ENCODE assay signal across 23 mouse cellular contexts in genomic region chr8:64942946-64943345, GRCm38 (mm10). TPM values are rescaled to one million over a fixed set of nuclear protein-coding genes. Genes with fewer than 3 reads are reported as not detected.
DNase-seq lines count a peak whose midpoint lies in the region; ATAC-seq lines count a peak whose summit lies in the region.
"Had no signal": no experiment of that assay in that cellular context is flagged by ENCODE, and none has a peak within 500 bp of the region (broad histone marks: within the 10 kb centered on the region; RNA-seq: fewer than 3 reads in every experiment).

No protein-coding gene starts in this region.

- peaks cover 6% of the 10 kb centered on the region; the same call in 1 of the 2 replicates for H3K4me1 ChIP-seq in hindbrain, embryonic 12.5 days
- no peaks in the 10 kb centered on the region for H3K4me1 ChIP-seq in hindbrain, embryonic 16.5 days (ENCODE audit: control insufficient read depth, insufficient read depth, low read depth, low read length)

- H3K27ac ChIP-seq in hindbrain, embryonic 12.5 days, result no peak overlapping the region
- no peak overlapping the region for H3K27ac ChIP-seq in hindbrain, embryonic 16.5 days (ENCODE audit: low read depth, low read length)
- H3K27ac ChIP-seq: forebrain, embryonic 12.5 days; heart, embryonic 10.5 days had no signal

- H3K4me2 ChIP-seq in hindbrain, embryonic 12.5 days (replicated peaks), result peak overlapping the region; percentile 18; the same call in 1 of the 2 replicates
- no peak overlapping the region for H3K4me2 ChIP-seq in hindbrain, embryonic 16.5 days (ENCODE audit: low read length)
- H3K4me2 ChIP-seq: forebrain, embryonic 12.5 days had no signal

- no peaks in the 10 kb centered on the region; the same call in 1 of the 2 replicates for H3K27me3 ChIP-seq in hindbrain, embryonic 12.5 days
- no peaks in the 10 kb centered on the region for H3K27me3 ChIP-seq in hindbrain, embryonic 16.5 days (replicated peaks; ENCODE audit: control insufficient read depth, insufficient read depth, low read length)
- H3K27me3 ChIP-seq: Patski had no signal

- ATAC-seq in hindbrain, embryonic 12.5 days (ENCODE audit: low FRiP score), result no peak
- ATAC-seq in hindbrain, embryonic 16.5 days, result no peak
- no peak for ATAC-seq in erythroblast, adult 5-6 weeks (replicated peaks; ENCODE audit: low FRiP score, poor library complexity, severe bottlenecking)
- ATAC-seq: inflammation-experienced regulatory T-cells, adult 6 months; Patski had no signal

- 20% methylated on average over 5 of the region's 5 CpGs for WGBS in hindbrain, embryonic 12.5 days
- 22% methylated on average over 5 of the region's 5 CpGs for WGBS in hindbrain, embryonic 16.5 days

- no peaks in the 10 kb centered on the region for H3K9me3 ChIP-seq in hindbrain, embryonic 12.5 days (replicated peaks)
- H3K9me3 ChIP-seq in hindbrain, embryonic 16.5 days (ENCODE audit: control insufficient read depth, low read length), result no peaks in the 10 kb centered on the region
- H3K9me3 ChIP-seq: forebrain, embryonic 12.5 days; heart, embryonic 10.5 days had no signal

- DNase-seq in right cerebral cortex, adult 18-20 months, result peak; percentile 46
- no peak for DNase-seq in right cerebral cortex, adult 2 months (ENCODE audit: low spot score in 2 of 2)
- DNase-seq in thymus, postnatal 0 days (ENCODE audit: low spot score), result peak; percentile 54
- DNase-seq in adrenal gland, postnatal 10 days, result no peak
- DNase-seq: cerebellum, adult 9-11 months; gastrocnemius, postnatal 36 days; heart, postnatal 10 days; lung, adult 18-20 months; right cerebral cortex, postnatal 14 days had no signal

- H3K9ac ChIP-seq in hindbrain, embryonic 12.5 days, result no peak overlapping the region
- H3K9ac ChIP-seq in hindbrain, embryonic 16.5 days (ENCODE audit: low read depth, low read length), result no peak overlapping the region
- H3K9ac ChIP-seq: forebrain, embryonic 12.5 days had no signal

- no peak overlapping the region for H3K4me3 ChIP-seq in hindbrain, embryonic 12.5 days
- no peak overlapping the region for H3K4me3 ChIP-seq in hindbrain, embryonic 16.5 days (ENCODE audit: low read length)
- H3K4me3 ChIP-seq: forebrain, embryonic 12.5 days; heart, embryonic 10.5 days had no signal

- no peaks in the 10 kb centered on the region for H3K36me3 ChIP-seq in hindbrain, embryonic 12.5 days
- H3K36me3 ChIP-seq in hindbrain, embryonic 16.5 days (ENCODE audit: control insufficient read depth, insufficient read depth, low read length), result no peaks in the 10 kb centered on the region
- H3K36me3 ChIP-seq: forebrain, embryonic 12.5 days; heart, embryonic 10.5 days had no signal

RNA-seq across cellular contexts. Expression of gene Tmem192, which starts 4.0 kb away (rescaled TPM):
- 20.6 and 21.6 TPM in 2 replicates for polyA plus RNA-seq in hindbrain, embryonic 12.5 days (2016; fragmentation: Nextera tagmentation; extraction: Ambion mirVana)
- 34.9 and 39.8 TPM in 2 replicates for polyA plus RNA-seq in hindbrain, embryonic 16.5 days (2015; fragmentation: Nextera tagmentation; extraction: Ambion mirVana)
- polyA plus RNA-seq in thymus, postnatal 0 days (2015; fragmentation: Nextera tagmentation; extraction: Ambion mirVana), result 49.7 and 54.5 TPM in 2 replicates
- total RNA-seq in erythroblast, adult 5-6 weeks (2015; ENCODE audit: low replicate concordance), result 10.9 and 14.6 TPM in 2 replicates
- 0.56 and 1.7 TPM in 2 replicates for total RNA-seq in erythroblast, adult 5-6 weeks (2017; ENCODE audit: low replicate concordance)
- 10 to 100 TPM; 33.5 TPM for total RNA-seq in adrenal gland, postnatal 10 days (2021)

RNA-seq across cellular contexts. Expression of gene Trim75, which starts 44.7 kb away (rescaled TPM):
- polyA plus RNA-seq in hindbrain, embryonic 12.5 days (2016; fragmentation: Nextera tagmentation; extraction: Ambion mirVana), result not detected in 2 replicates
- polyA plus RNA-seq in hindbrain, embryonic 16.5 days (2015; fragmentation: Nextera tagmentation; extraction: Ambion mirVana), result 0.05 TPM in 1 of 2 replicates, not detected in the other
- polyA plus RNA-seq in thymus, postnatal 0 days (2015; fragmentation: Nextera tagmentation; extraction: Ambion mirVana), result not detected in 2 replicates
- not detected in 2 replicates for total RNA-seq in erythroblast, adult 5-6 weeks (2015; ENCODE audit: low replicate concordance)
- not detected in 2 replicates for total RNA-seq in erythroblast, adult 5-6 weeks (2017; ENCODE audit: low replicate concordance)
- not detected for total RNA-seq in adrenal gland, postnatal 10 days (2021)
- total RNA-seq: gastrocnemius, postnatal 36 days; heart, postnatal 10 days; layer of hippocampus, postnatal 14 days; left cerebral cortex, postnatal 36 days; liver, adult 2 months had no signal
- polyA plus RNA-seq: forebrain, embryonic 12.5 days; heart, embryonic 10.5 days; kidney, embryonic 14.5 days; large intestine, adult 2 months; liver, adult 2 months; spleen, adult 2 months; stomach, embryonic 16.5 days had no signal

Comparison
In these comparisons a context has a peak if more than half of its experiments do, and no peak if none do; other contexts are left out.
1. DNase-seq: peak in right cerebral cortex, adult 18-20 months (single experiment) and thymus, postnatal 0 days (single experiment); none in right cerebral cortex, adult 2 months (0 of 2) and adrenal gland, postnatal 10 days (single experiment).